ENCODE assay signal across 30 mouse cellular contexts in genomic region chr12:100740313-100740712, GRCm38 (mm10). TPM values are rescaled to one million over a fixed set of nuclear protein-coding genes. Genes with fewer than 3 reads are reported as not detected.
A peak's percentile ranks its signal among the peaks of the same experiment; 100 is the strongest.
DNase-seq lines count a peak whose midpoint lies in the region; ATAC-seq and TF ChIP-seq lines count a peak whose summit lies in the region.
"Had no signal": no experiment of that assay in that cellular context is flagged by ENCODE, and none has a peak within 500 bp of the region (broad histone marks: within the 10 kb centered on the region; RNA-seq: fewer than 3 reads in every experiment).

No protein-coding gene starts in this region.

- TF ChIP-seq CTCF in CH12.LX (conservative IDR thresholded peaks at IDR 0.05 in 1 of 2, IDR thresholded peaks at IDR 0.05 in 1 of 2; ENCODE audit: low read depth in 2 of 2, low read length in 2 of 2): no peak

- peak; percentile 92 for TF ChIP-seq EP300 in CH12.LX (IDR thresholded peaks at IDR 0.05; ENCODE audit: low read length)

- DNase-seq in CH12.LX (ENCODE audit: extremely low read depth): peak; percentile 67
- no peak for DNase-seq in thymus, postnatal 0 days (ENCODE audit: low spot score)
- DNase-seq in layer of hippocampus, postnatal 14 days (ENCODE audit: low spot score in 2 of 2): no peak
- DNase-seq: adrenal gland, adult 8-10 months; adrenal gland, postnatal 25 days; B cell, adult 2 months; cerebellum, adult 11 months; cerebellum, adult 2 months; cerebellum, adult 9-11 months; cerebellum, postnatal 25 days; embryo, embryonic 11 days; gastrocnemius, postnatal 25 days; heart, adult 2 months; heart, postnatal 14 days; heart, postnatal 4 days had no signal

- H3K9ac ChIP-seq in CH12.LX (ENCODE audit: insufficient read depth, low read depth): no peak overlapping the region
- no peak overlapping the region for H3K9ac ChIP-seq in intestine, embryonic 15.5 days
- H3K9ac ChIP-seq: embryonic facial prominence, embryonic 13.5 days; forebrain, embryonic 12.5 days; forebrain, embryonic 15.5 days; heart, embryonic 13.5 days; hindbrain, embryonic 14.5 days had no signal

- in situ Hi-C loops in CH12.LX (cut with MboI; ENCODE audit: low pct_ligation_motif_present, low pct_unique_long_range_greater_than_20kb, low sequenced_read_pairs): no loop called here

- peaks cover 5% of the 10 kb centered on the region for H3K9me3 ChIP-seq in CH12.LX (replicated peaks; ENCODE audit: low read length)
- no peaks in the 10 kb centered on the region for H3K9me3 ChIP-seq in intestine, embryonic 15.5 days
- H3K9me3 ChIP-seq: embryonic facial prominence, embryonic 10.5 days; embryonic facial prominence, embryonic 13.5 days; forebrain, embryonic 12.5 days; forebrain, embryonic 15.5 days; heart, embryonic 10.5 days; heart, embryonic 13.5 days had no signal

- no peak overlapping the region for H3K4me2 ChIP-seq in CH12.LX (ENCODE audit: insufficient read depth, low read depth, poor library complexity, severe bottlenecking)
- no peak overlapping the region for H3K4me2 ChIP-seq in intestine, embryonic 15.5 days (replicated peaks)
- H3K4me2 ChIP-seq: embryonic facial prominence, embryonic 13.5 days; forebrain, embryonic 12.5 days; forebrain, embryonic 15.5 days; heart, embryonic 13.5 days; hindbrain, embryonic 14.5 days had no signal

- H3K36me3 ChIP-seq in CH12.LX (replicated peaks in 1 of 2; ENCODE audit: control insufficient read depth in 1 of 2, insufficient read depth in 1 of 2, low read length in 1 of 2) (no peaks in the 10 kb centered on the region), macrophage (ENCODE audit: inconsistent target) (no peaks in the 10 kb centered on the region)
- H3K36me3 ChIP-seq in intestine, embryonic 15.5 days: no peaks in the 10 kb centered on the region
- H3K36me3 ChIP-seq: embryonic facial prominence, embryonic 10.5 days; embryonic facial prominence, embryonic 13.5 days; forebrain, embryonic 12.5 days; forebrain, embryonic 15.5 days; heart, embryonic 10.5 days; heart, embryonic 13.5 days had no signal

- TF ChIP-seq RAD21 in CH12.LX (IDR thresholded peaks at IDR 0.05; ENCODE audit: low read depth, low read length): no peak

- H3K4me1 ChIP-seq in CH12.LX (ENCODE audit: control insufficient read depth in 1 of 2, insufficient read depth in 2 of 2): peaks cover 4 to 22% of the 10 kb centered on the region in 2 experiments; a peak in 3 of 4 replicates
- peaks cover 2% of the 10 kb centered on the region; the same call in 1 of the 2 replicates for H3K4me1 ChIP-seq in brown adipose tissue, adult 24 weeks (ENCODE audit: control insufficient read depth, insufficient read depth, insufficient read length, low read length)
- H3K4me1 ChIP-seq in intestine, embryonic 15.5 days (replicated peaks): no peaks in the 10 kb centered on the region
- H3K4me1 ChIP-seq: embryonic facial prominence, embryonic 13.5 days; forebrain, embryonic 12.5 days; heart, embryonic 10.5 days; heart, embryonic 13.5 days had no signal

- H3K27ac ChIP-seq in CH12.LX (ENCODE audit: insufficient read depth, low read depth) (no peak overlapping the region), macrophage (peak overlapping the region; percentile 67)
- H3K27ac ChIP-seq in brown adipose tissue, adult 24 weeks (replicated peaks; ENCODE audit: low read depth, low read length): 0 out of 2 replicates have a peak overlapping the region, but pooled peaks have one; percentile 68
- no peak overlapping the region for H3K27ac ChIP-seq in intestine, embryonic 15.5 days
- H3K27ac ChIP-seq: embryonic facial prominence, embryonic 10.5 days; embryonic facial prominence, embryonic 13.5 days; forebrain, embryonic 12.5 days; forebrain, embryonic 15.5 days; heart, adult 2 months; heart, embryonic 10.5 days; heart, embryonic 13.5 days; hindbrain, embryonic 14.5 days; hindbrain, postnatal 0 days had no signal

- WGBS in macrophage (ENCODE audit: missing documents): 40% methylated on average over 5 of the region's 5 CpGs
- WGBS in intestine, embryonic 15.5 days: 93% methylated on average over 5 of the region's 5 CpGs

- no peak for TF ChIP-seq POLR2A in CH12.LX (IDR thresholded peaks at IDR 0.05; ENCODE audit: low read depth, low read length)

- H3K79me2 ChIP-seq in CH12.LX (replicated peaks; ENCODE audit: control insufficient read depth, extremely low read depth, insufficient read depth, poor library complexity, severe bottlenecking): no peaks in the 10 kb centered on the region
- no peaks in the 10 kb centered on the region for H3K79me2 ChIP-seq in macrophage (ENCODE audit: inconsistent target)

- no peak for ATAC-seq in intestine, embryonic 15.5 days
- ATAC-seq in megakaryocyte-erythroid progenitor cell, adult 5-6 weeks (replicated peaks; ENCODE audit: low FRiP score, low TSS enrichment, poor library complexity, severe bottlenecking): no peak
- ATAC-seq: activated CD4-positive, CD25-positive, alpha-beta regulatory T cell, adult 4 months; forebrain, embryonic 15.5 days; hindbrain, postnatal 0 days; inflammation-experienced regulatory T-cells, adult 6 months had no signal

- H3K4me3 ChIP-seq in CH12.LX (replicated peaks in 1 of 3; ENCODE audit: low read depth in 2 of 3, low read length in 2 of 3, poor library complexity in 1 of 3) (no peak overlapping the region), macrophage (ENCODE audit: inconsistent target) (no peak overlapping the region)
- no peak overlapping the region for H3K4me3 ChIP-seq in brown adipose tissue, adult 24 weeks (ENCODE audit: insufficient read depth, low read depth, low read length)
- no peak overlapping the region for H3K4me3 ChIP-seq in intestine, embryonic 15.5 days (replicated peaks)
- H3K4me3 ChIP-seq: embryonic facial prominence, embryonic 10.5 days; embryonic facial prominence, embryonic 13.5 days; erythroblast, embryonic 14.5 days; forebrain, embryonic 12.5 days; forebrain, embryonic 15.5 days; heart, adult 2 months; heart, embryonic 10.5 days; heart, embryonic 13.5 days had no signal

- no peaks in the 10 kb centered on the region for H3K27me3 ChIP-seq in CH12.LX (replicated peaks)
- H3K27me3 ChIP-seq in intestine, embryonic 15.5 days (replicated peaks): no peaks in the 10 kb centered on the region
- H3K27me3 ChIP-seq: embryonic facial prominence, embryonic 13.5 days; forebrain, embryonic 12.5 days; forebrain, embryonic 15.5 days; heart, embryonic 13.5 days had no signal

- dilution Hi-C loops in CH12.LX (cut with MboI; ENCODE audit: extremely low pct_ligation_motif_present, extremely low pct_unique_long_range_greater_than_20kb, low sequenced_read_pairs): no loop called here

TF ChIP-seq in CH12.LX, 34 proteins besides CTCF, POLR2A, EP300 and RAD21 (continues in another document):
- TF ChIP-seq ETS1 (conservative IDR thresholded peaks at IDR 0.05; ENCODE audit: low read depth, low read length) (no peak; the same call in 1 of the 2 replicates), NELFE (IDR thresholded peaks at IDR 0.05; ENCODE audit: low read depth, low read length) (no peak), KAT2A (IDR thresholded peaks at IDR 0.05; ENCODE audit: insufficient replicate concordance, low read length) (no peak), MXI1 (IDR thresholded peaks at IDR 0.05; ENCODE audit: low read depth, low read length) (no peak), MAZ (IDR thresholded peaks at IDR 0.05; ENCODE audit: low read depth, low read length) (no peak), UBTF (IDR thresholded peaks at IDR 0.05; ENCODE audit: low read depth, low read length) (no peak), MYC (IDR thresholded peaks at IDR 0.05; ENCODE audit: low read depth, low read length) (no peak), SMC3 (IDR thresholded peaks at IDR 0.05; ENCODE audit: low read depth, low read length) (no peak), USF2 (conservative IDR thresholded peaks at IDR 0.05; ENCODE audit: low read depth, low read length) (no peak), TCF12 (IDR thresholded peaks at IDR 0.05; ENCODE audit: low read depth, low read length) (no peak), BHLHE40 (IDR thresholded peaks at IDR 0.05; ENCODE audit: low read depth, low read length) (0 out of 2 replicates have a peak, but pooled peaks have one; percentile 25), ZMIZ1 (IDR thresholded peaks at IDR 0.05; ENCODE audit: low read depth, low read length) (no peak)

RNA-seq across cellular contexts. Expression of gene Rps6ka5, which starts 13.5 kb away (rescaled TPM):
- 2.9 and 3.2 TPM in 2 replicates for total RNA-seq in CH12.LX (2012; rRNA removed)
- total RNA-seq in CH12.LX (2014; rRNA removed): 4.8 and 6.1 TPM in 2 replicates
- polyA plus RNA-seq in CH12.LX (2012; ENCODE audit: insufficient read length, low read depth): 6.1 and 6.2 TPM in 2 replicates
- 4.5 and 9.4 TPM in 2 replicates for polyA plus RNA-seq in brown adipose tissue, adult 24 weeks (2012; ENCODE audit: insufficient read depth, insufficient read length, missing spikeins)
- 100 to 1,000 TPM in 1 of 26 experiments, 10 to 100 TPM in 24, 1 to 10 TPM in 1; 9.9 to 131 (median 18.3) TPM for total RNA-seq in macrophage (2018; cell fraction: chromatin; rRNA removed)
- total RNA-seq in macrophage (2018; cell fraction: cytosol; rRNA removed): 10 to 100 TPM in 1 of 26 experiments, 1 to 10 TPM in 25; 1.8 to 14.1 (median 2.5) TPM
- total RNA-seq in macrophage (2018; cell fraction: nucleus; rRNA removed): 10 to 100 TPM in 14 of 26 experiments, 1 to 10 TPM in 12; 5.4 to 69.2 (median 10.1) TPM
- 1.5 to 3.5 TPM (median 2.6 TPM) in 3 replicates for polyA plus RNA-seq in macrophage (2018)
- polyA plus RNA-seq in thymus, postnatal 0 days (2015; fragmentation: Nextera tagmentation; extraction: Ambion mirVana): 6.6 and 9.0 TPM in 2 replicates
- 2.5 and 2.8 TPM in 2 replicates for polyA plus RNA-seq in intestine, embryonic 15.5 days (2015; fragmentation: Nextera tagmentation; extraction: Ambion mirVana)
- total RNA-seq in layer of hippocampus, postnatal 14 days (2021): 10 to 100 TPM; 17.1 to 17.6 TPM
- total RNA-seq in megakaryocyte-erythroid progenitor cell, adult 5-6 weeks (2014; fragmentation: Nextera tagmentation): 11.5 and 17.8 TPM in 2 replicates
- total RNA-seq in megakaryocyte-erythroid progenitor cell, adult 5-6 weeks (2017): 20.8 and 33.6 TPM in 2 replicates

RNA-seq across cellular contexts. Expression of gene Dglucy, which starts 38.5 kb away (rescaled TPM):
- 12.5 and 20.6 TPM in 2 replicates for total RNA-seq in CH12.LX (2012; rRNA removed)
- 5.3 and 5.5 TPM in 2 replicates for total RNA-seq in CH12.LX (2014; rRNA removed)
- polyA plus RNA-seq in CH12.LX (2012; ENCODE audit: insufficient read length, low read depth): 10.1 and 11.0 TPM in 2 replicates
- polyA plus RNA-seq in brown adipose tissue, adult 24 weeks (2012; ENCODE audit: insufficient read depth, insufficient read length, missing spikeins): 16.4 and 18.9 TPM in 2 replicates
- total RNA-seq in macrophage (2018; cell fraction: chromatin; rRNA removed): 100 to 1,000 TPM in 1 of 26 experiments, 10 to 100 TPM in 25; 36.3 to 103 (median 70.4) TPM
- total RNA-seq in macrophage (2018; cell fraction: cytosol; rRNA removed): 10 to 100 TPM; 19.1 to 35.3 (median 24.2) TPM
- total RNA-seq in macrophage (2018; cell fraction: nucleus; rRNA removed): 10 to 100 TPM; 28.3 to 63.0 (median 47.1) TPM
- 18.9 to 27.9 TPM (median 22.1 TPM) in 3 replicates for polyA plus RNA-seq in macrophage (2018)
- 1.9 and 2.2 TPM in 2 replicates for polyA plus RNA-seq in thymus, postnatal 0 days (2015; fragmentation: Nextera tagmentation; extraction: Ambion mirVana)
- 2.5 TPM in 2 replicates for polyA plus RNA-seq in intestine, embryonic 15.5 days (2015; fragmentation: Nextera tagmentation; extraction: Ambion mirVana)
- total RNA-seq in layer of hippocampus, postnatal 14 days (2021): 1 to 10 TPM; 5.1 to 6.7 TPM
- 1.2 and 4.7 TPM in 2 replicates for total RNA-seq in megakaryocyte-erythroid progenitor cell, adult 5-6 weeks (2014; fragmentation: Nextera tagmentation)
- 2.9 and 7.4 TPM in 2 replicates for total RNA-seq in megakaryocyte-erythroid progenitor cell, adult 5-6 weeks (2017)
- polyA plus RNA-seq: erythroblast, embryonic 14.5 days had no signal

Comparison
In these comparisons a context has a peak if more than half of its experiments do, and no peak if none do; other contexts are left out.
1. H3K27ac ChIP-seq: peak in brown adipose tissue, adult 24 weeks (single experiment) and macrophage (single experiment); none in CH12.LX (single experiment) and intestine, embryonic 15.5 days (single experiment).